Comparison of ENCODE assay signal across 9 mouse cellular contexts in the genomic region with DNA sequence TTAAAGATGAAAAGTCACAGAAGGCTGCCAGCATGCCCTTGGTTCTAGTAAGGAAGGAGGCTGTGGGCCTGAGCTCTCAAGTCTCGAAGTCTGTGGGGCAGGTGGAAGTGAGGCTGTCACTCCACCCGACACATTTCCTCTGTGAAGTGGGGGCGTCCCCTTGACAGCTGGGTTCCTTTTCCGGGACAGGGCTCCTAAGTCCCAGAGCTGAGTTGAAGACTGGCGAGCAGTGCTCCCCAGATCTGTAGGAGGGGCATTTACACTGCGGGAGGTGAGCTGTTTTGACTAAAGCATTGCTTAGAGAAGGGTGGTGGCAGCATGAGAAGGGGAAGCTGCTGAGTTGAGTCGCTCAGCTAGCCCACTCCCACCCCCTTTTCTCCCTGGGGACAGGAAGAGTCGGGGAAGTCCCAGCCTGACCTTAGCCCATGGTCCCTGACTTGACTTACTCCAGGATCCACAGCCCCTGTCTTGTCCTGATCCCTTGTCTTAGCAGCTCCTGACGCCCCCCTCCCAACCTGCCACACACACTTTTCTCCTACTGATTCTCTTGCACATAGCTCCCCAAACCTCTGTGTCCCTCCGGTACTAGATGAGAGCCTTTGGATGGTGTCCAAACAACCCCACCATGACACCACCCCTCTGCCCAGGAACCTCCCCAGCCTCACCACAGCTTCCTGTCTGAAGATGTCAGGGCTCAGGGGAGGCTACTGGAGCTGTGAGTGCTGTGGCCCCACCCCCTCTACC. TPM values are rescaled to one million over a fixed set of nuclear protein-coding genes. Genes with fewer than 3 reads are reported as not detected.
DNase-seq lines count a peak whose midpoint lies in the region; ATAC-seq lines count a peak whose summit lies in the region.
"Had no signal": no experiment of that assay in that cellular context is flagged by ENCODE, and none has a peak within 500 bp of the region (broad histone marks: within the 10 kb centered on the region; RNA-seq: fewer than 3 reads in every experiment).

No protein-coding gene starts in this region.

- no peak overlapping the region for H3K4me2 ChIP-seq in limb, embryonic 13.5 days (replicated peaks)
- no peak overlapping the region for H3K4me2 ChIP-seq in hindbrain, embryonic 12.5 days (replicated peaks)

- peaks cover 48% of the 10 kb centered on the region for H3K36me3 ChIP-seq in limb, embryonic 13.5 days
- H3K36me3 ChIP-seq in limb, embryonic 10.5 days, result peaks cover 40% of the 10 kb centered on the region
- H3K36me3 ChIP-seq in megakaryocyte, embryonic 14.5 days (replicated peaks; ENCODE audit: low read length), result peaks cover 87% of the 10 kb centered on the region
- H3K36me3 ChIP-seq in hindbrain, embryonic 12.5 days, result peaks cover 53% of the 10 kb centered on the region

- 66% methylated on average over 10 of the region's 10 CpGs for WGBS in limb, embryonic 13.5 days
- WGBS in limb, embryonic 10.5 days, result 74% methylated on average over 10 of the region's 10 CpGs
- 62% methylated on average over 10 of the region's 10 CpGs for WGBS in hindbrain, embryonic 12.5 days

- H3K4me1 ChIP-seq in limb, embryonic 13.5 days, result peaks cover 28% of the 10 kb centered on the region
- peaks cover 26% of the 10 kb centered on the region for H3K4me1 ChIP-seq in limb, embryonic 10.5 days
- peaks cover 97% of the 10 kb centered on the region for H3K4me1 ChIP-seq in megakaryocyte, embryonic 14.5 days
- peaks cover 28% of the 10 kb centered on the region for H3K4me1 ChIP-seq in hindbrain, embryonic 12.5 days

- no peak for ATAC-seq in limb, embryonic 13.5 days (ENCODE audit: low FRiP score, low read depth)
- ATAC-seq in hematopoietic stem cell, adult 5-6 weeks (replicated peaks in 1 of 2; ENCODE audit: insufficient read depth in 1 of 2, low FRiP score in 2 of 2, low TSS enrichment in 1 of 2, low read depth in 1 of 2, poor library complexity in 2 of 2, severe bottlenecking in 2 of 2), result peak; percentile 65 to 72
- no peak for ATAC-seq in hindbrain, embryonic 12.5 days (ENCODE audit: low FRiP score)

- H3K9ac ChIP-seq in limb, embryonic 13.5 days, result peak overlapping the region; percentile 14; the same call in 1 of the 2 replicates
- no peak overlapping the region for H3K9ac ChIP-seq in hindbrain, embryonic 12.5 days

- no peaks in the 10 kb centered on the region for H3K9me3 ChIP-seq in limb, embryonic 13.5 days
- no peaks in the 10 kb centered on the region for H3K9me3 ChIP-seq in limb, embryonic 10.5 days (replicated peaks)
- no peaks in the 10 kb centered on the region for H3K9me3 ChIP-seq in megakaryocyte, embryonic 14.5 days
- no peaks in the 10 kb centered on the region for H3K9me3 ChIP-seq in hindbrain, embryonic 12.5 days (replicated peaks)

- DNase-seq in limb, embryonic 10.5 days (ENCODE audit: low spot score), result no peak
- peak; percentile 83 for DNase-seq in thymus, postnatal 4 days
- DNase-seq in urinary bladder, postnatal 36 days (ENCODE audit: low spot score in 2 of 2), result no peak
- no peak for DNase-seq in urinary bladder, adult 2 months (ENCODE audit: low spot score)

- no peak overlapping the region for H3K27ac ChIP-seq in limb, embryonic 13.5 days
- no peak overlapping the region for H3K27ac ChIP-seq in limb, embryonic 10.5 days
- no peak overlapping the region for H3K27ac ChIP-seq in hindbrain, embryonic 12.5 days
- H3K27ac ChIP-seq: left cerebral cortex, adult 2 months had no signal

- H3K27me3 ChIP-seq in limb, embryonic 13.5 days, result no peaks in the 10 kb centered on the region
- H3K27me3 ChIP-seq in limb, embryonic 10.5 days (ENCODE audit: low read depth, poor library complexity, severe bottlenecking), result peaks cover 4% of the 10 kb centered on the region; the same call in 1 of the 2 replicates
- H3K27me3 ChIP-seq in megakaryocyte, embryonic 14.5 days (replicated peaks), result no peaks in the 10 kb centered on the region
- H3K27me3 ChIP-seq in hindbrain, embryonic 12.5 days, result no peaks in the 10 kb centered on the region

- H3K4me3 ChIP-seq in limb, embryonic 13.5 days, result no peak overlapping the region
- H3K4me3 ChIP-seq in limb, embryonic 10.5 days, result no peak overlapping the region
- peak overlapping the region; percentile 98 for H3K4me3 ChIP-seq in megakaryocyte, embryonic 14.5 days (replicated peaks)
- no peak overlapping the region for H3K4me3 ChIP-seq in hindbrain, embryonic 12.5 days
- H3K4me3 ChIP-seq: left cerebral cortex, adult 2 months had no signal

RNA-seq across cellular contexts. Expression of a gene that starts 3.9 kb away (rescaled TPM):
- 3.7 and 4.6 TPM in 2 replicates for polyA plus RNA-seq in limb, embryonic 13.5 days (2015; fragmentation: Nextera tagmentation; extraction: Ambion mirVana)
- 1.8 and 2.0 TPM in 2 replicates for polyA plus RNA-seq in limb, embryonic 10.5 days (2016; fragmentation: Nextera tagmentation; extraction: Ambion mirVana)
- 7.1 and 12.3 TPM in 2 replicates for total RNA-seq in hematopoietic stem cell, adult 5-6 weeks (2017)
- 21.3 and 61.2 TPM in 2 replicates for polyA plus RNA-seq in megakaryocyte, embryonic 14.5 days (2012; ENCODE audit: insufficient read depth, low replicate concordance)
- polyA plus RNA-seq in hindbrain, embryonic 12.5 days (2016; fragmentation: Nextera tagmentation; extraction: Ambion mirVana), result 2.6 and 2.8 TPM in 2 replicates
- polyA plus RNA-seq in urinary bladder, adult 2 months (2012; rRNA removed), result 1.6 and 1.8 TPM in 2 replicates

RNA-seq across cellular contexts. Expression of a gene that starts 13.4 kb away (rescaled TPM):
- polyA plus RNA-seq in limb, embryonic 13.5 days (2015; fragmentation: Nextera tagmentation; extraction: Ambion mirVana), result 11.1 and 12.0 TPM in 2 replicates
- 9.4 and 10.6 TPM in 2 replicates for polyA plus RNA-seq in limb, embryonic 10.5 days (2016; fragmentation: Nextera tagmentation; extraction: Ambion mirVana)
- 2.3 and 2.8 TPM in 2 replicates for total RNA-seq in hematopoietic stem cell, adult 5-6 weeks (2017)
- polyA plus RNA-seq in megakaryocyte, embryonic 14.5 days (2012; ENCODE audit: insufficient read depth, low replicate concordance), result 20.8 and 52.6 TPM in 2 replicates
- 13.8 and 14.3 TPM in 2 replicates for polyA plus RNA-seq in hindbrain, embryonic 12.5 days (2016; fragmentation: Nextera tagmentation; extraction: Ambion mirVana)
- 3.1 and 10.4 TPM in 2 replicates for polyA plus RNA-seq in urinary bladder, adult 2 months (2012; rRNA removed)

RNA-seq across cellular contexts. Expression of a gene that starts 40.6 kb away (rescaled TPM):
- polyA plus RNA-seq in limb, embryonic 13.5 days (2015; fragmentation: Nextera tagmentation; extraction: Ambion mirVana), result 99.6 and 104 TPM in 2 replicates
- 90.1 and 92.0 TPM in 2 replicates for polyA plus RNA-seq in limb, embryonic 10.5 days (2016; fragmentation: Nextera tagmentation; extraction: Ambion mirVana)
- 20.9 and 21.0 TPM in 2 replicates for total RNA-seq in hematopoietic stem cell, adult 5-6 weeks (2017)
- polyA plus RNA-seq in megakaryocyte, embryonic 14.5 days (2012; ENCODE audit: insufficient read depth, low replicate concordance), result 86.5 and 87.0 TPM in 2 replicates
- polyA plus RNA-seq in hindbrain, embryonic 12.5 days (2016; fragmentation: Nextera tagmentation; extraction: Ambion mirVana), result 70.2 and 74.6 TPM in 2 replicates
- 24.8 and 26.7 TPM in 2 replicates for polyA plus RNA-seq in urinary bladder, adult 2 months (2012; rRNA removed)

RNA-seq across cellular contexts. Expression of a gene that starts 53.9 kb away (rescaled TPM):
- not detected in 2 replicates for polyA plus RNA-seq in limb, embryonic 13.5 days (2015; fragmentation: Nextera tagmentation; extraction: Ambion mirVana)
- polyA plus RNA-seq in limb, embryonic 10.5 days (2016; fragmentation: Nextera tagmentation; extraction: Ambion mirVana), result not detected in 2 replicates
- not detected in 2 replicates for total RNA-seq in hematopoietic stem cell, adult 5-6 weeks (2017)
- not detected in 2 replicates for polyA plus RNA-seq in megakaryocyte, embryonic 14.5 days (2012; ENCODE audit: insufficient read depth, low replicate concordance)
- not detected in 2 replicates for polyA plus RNA-seq in hindbrain, embryonic 12.5 days (2016; fragmentation: Nextera tagmentation; extraction: Ambion mirVana)
- 0.27 and 0.45 TPM in 2 replicates for polyA plus RNA-seq in urinary bladder, adult 2 months (2012; rRNA removed)
- total RNA-seq: left cerebral cortex, adult 2 months had no signal

Comparison
In these comparisons a context has a peak if more than half of its experiments do, and no peak if none do; other contexts are left out.
1. ATAC-seq: peak in hematopoietic stem cell, adult 5-6 weeks (2 of 2); none in limb, embryonic 13.5 days (single experiment) and hindbrain, embryonic 12.5 days (single experiment).